Mouse (Mus musculus): Measurements from ENCODE around the gene Tlcd1.

DNA sequence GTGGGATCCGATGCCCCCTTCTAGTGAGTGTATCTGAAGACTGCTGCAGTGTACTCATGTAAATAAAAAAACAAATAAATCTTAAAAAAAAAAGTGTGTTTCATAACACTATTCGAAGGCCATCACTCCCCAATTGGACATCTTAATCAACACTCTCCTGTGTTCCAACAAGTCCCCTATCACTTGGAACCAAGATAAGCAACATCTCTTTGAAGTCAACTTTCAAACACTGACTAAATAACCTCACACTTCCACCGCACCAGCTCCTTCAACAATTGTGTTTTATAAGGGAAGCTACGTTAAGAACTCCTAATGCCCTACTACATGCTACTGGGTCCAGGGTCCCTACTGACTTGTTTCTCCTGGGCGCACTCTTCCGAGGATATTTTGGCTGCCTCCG, 5.9 kb downstream of the Tlcd1 start:
- no peak for TF ChIP-seq CTCF (IDR thresholded peaks at IDR 0.05; ENCODE audit: low read depth, low read length)
- TF ChIP-seq POLR2A (IDR thresholded peaks at IDR 0.05; ENCODE audit: extremely low read depth, insufficient read depth, low read length): no peak
